Mouse (Mus musculus): ENCODE results near the gene Adamts4.

DNA sequence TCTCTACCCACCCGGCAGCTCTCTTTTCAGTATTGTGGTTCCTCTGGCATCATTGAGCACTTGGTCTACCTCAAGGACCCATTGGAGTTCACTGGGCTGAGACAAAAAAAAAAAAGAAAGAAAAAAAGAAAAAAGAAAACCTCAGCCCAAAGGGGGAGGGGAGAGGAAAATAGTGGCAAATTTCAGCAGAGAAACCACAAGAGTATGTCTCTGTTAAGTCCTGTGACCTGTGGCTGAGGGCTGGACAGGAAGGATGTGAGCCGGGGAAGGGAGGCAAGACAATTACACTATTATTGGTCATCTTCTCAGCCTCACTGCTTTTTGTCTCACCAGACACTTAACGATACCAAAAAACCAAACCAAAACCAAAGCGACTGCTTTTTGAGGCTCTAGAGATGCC lies 18.4 kb upstream of the Adamts4 start:
- TF ChIP-seq CHD2 (IDR thresholded peaks at IDR 0.05; ENCODE audit: low read depth, low read length) (no peak), MAFK (IDR thresholded peaks at IDR 0.05; ENCODE audit: insufficient read depth, low read depth, low read length) (no peak)
